In genomic region chr16:87552907-87553691, GRCm38 (mm10) we compare ENCODE assay signal across 8 mouse cellular contexts. TPM values are rescaled to one million over a fixed set of nuclear protein-coding genes. Genes with fewer than 3 reads are reported as not detected.
DNase-seq lines count a peak whose midpoint lies in the region; ATAC-seq lines count a peak whose summit lies in the region.

TSS of gene Map3k7cl (plus strand) at chr16:87553330.

- no peak within 1 kb of the TSS for H3K4me2 ChIP-seq in embryonic facial prominence, embryonic 11.5 days (ENCODE audit: low read depth, low read length)
- H3K4me2 ChIP-seq in hindbrain, embryonic 13.5 days: no peak within 1 kb of the TSS

- no peaks in the 10 kb centered on the region for H3K9me3 ChIP-seq in embryonic facial prominence, embryonic 11.5 days (replicated peaks; ENCODE audit: control insufficient read depth, low read length)
- H3K9me3 ChIP-seq in embryonic facial prominence, embryonic 10.5 days: no peaks in the 10 kb centered on the region
- no peaks in the 10 kb centered on the region for H3K9me3 ChIP-seq in hindbrain, embryonic 13.5 days

- no peak within 1 kb of the TSS for H3K27ac ChIP-seq in embryonic facial prominence, embryonic 11.5 days (replicated peaks; ENCODE audit: low read depth, low read length)
- H3K27ac ChIP-seq in embryonic facial prominence, embryonic 10.5 days (replicated peaks): no peak within 1 kb of the TSS
- no peak within 1 kb of the TSS for H3K27ac ChIP-seq in hindbrain, embryonic 13.5 days

- ATAC-seq in embryonic facial prominence, embryonic 11.5 days (replicated peaks; ENCODE audit: insufficient number of reproducible peaks, low FRiP score, low TSS enrichment, low read depth): peak; percentile 56; the same call in 1 of the 2 replicates
- ATAC-seq in hindbrain, embryonic 13.5 days (ENCODE audit: low FRiP score): no peak

- WGBS in embryonic facial prominence, embryonic 11.5 days: 83% methylated on average over 24 of the region's 24 CpGs
- whole genome bisulfite sequencing in embryonic facial prominence, embryonic 10.5 days: 83% methylated on average over 24 of the region's 24 CpGs
- WGBS in hindbrain, embryonic 13.5 days: 81% methylated on average over 24 of the region's 24 CpGs

- intact Hi-C loops in left cerebral cortex, postnatal 25 days (cut with DNase I): no loop called here

- no peaks in the 10 kb centered on the region for H3K27me3 ChIP-seq in embryonic facial prominence, embryonic 11.5 days (ENCODE audit: control insufficient read depth, insufficient read depth, low read length)
- no peaks in the 10 kb centered on the region for H3K27me3 ChIP-seq in embryonic facial prominence, embryonic 10.5 days (replicated peaks; ENCODE audit: low read depth, poor library complexity, severe bottlenecking)
- H3K27me3 ChIP-seq in hindbrain, embryonic 13.5 days: no peaks in the 10 kb centered on the region

- no peak for DNase-seq in embryonic facial prominence, embryonic 11.5 days (ENCODE audit: low spot score)
- no peak for DNase-seq in embryonic facial prominence, embryonic 10.5 days (ENCODE audit: low spot score)
- DNase-seq in gastrocnemius, postnatal 4 days (ENCODE audit: low spot score in 2 of 2): peak in 1 of 2 experiments; percentile 37
- peak; percentile 69 to 77 for DNase-seq in kidney, adult 8-10 months
- peak; percentile 18 to 56 for DNase-seq in lung, postnatal 4 days
- no peak for DNase-seq in left cerebral cortex, postnatal 25 days (ENCODE audit: low spot score in 2 of 2)
- no peak for DNase-seq in cerebellum, postnatal 36 days

- no peaks in the 10 kb centered on the region for H3K36me3 ChIP-seq in embryonic facial prominence, embryonic 11.5 days (replicated peaks; ENCODE audit: control insufficient read depth, insufficient read depth, low read depth, low read length)
- no peaks in the 10 kb centered on the region for H3K36me3 ChIP-seq in embryonic facial prominence, embryonic 10.5 days (replicated peaks)
- no peaks in the 10 kb centered on the region for H3K36me3 ChIP-seq in hindbrain, embryonic 13.5 days

- H3K4me3 ChIP-seq in embryonic facial prominence, embryonic 11.5 days (ENCODE audit: low read depth, low read length): no peak within 1 kb of the TSS
- H3K4me3 ChIP-seq in embryonic facial prominence, embryonic 10.5 days: no peak within 1 kb of the TSS
- no peak within 1 kb of the TSS for H3K4me3 ChIP-seq in hindbrain, embryonic 13.5 days

- H3K4me1 ChIP-seq in embryonic facial prominence, embryonic 11.5 days (ENCODE audit: control insufficient read depth, insufficient read depth, low read length): no peaks in the 10 kb centered on the region
- H3K4me1 ChIP-seq in embryonic facial prominence, embryonic 10.5 days: 0 out of 2 replicates have a peak, but pooled peaks cover 3% of the 10 kb centered on the region
- no peaks in the 10 kb centered on the region for H3K4me1 ChIP-seq in hindbrain, embryonic 13.5 days (replicated peaks)

- H3K9ac ChIP-seq in embryonic facial prominence, embryonic 11.5 days (replicated peaks; ENCODE audit: low read length): no peak within 1 kb of the TSS
- H3K9ac ChIP-seq in hindbrain, embryonic 13.5 days: no peak within 1 kb of the TSS

RNA-seq across cellular contexts. Expression of gene Map3k7cl, which starts in this region (rescaled TPM):
- polyA plus RNA-seq in embryonic facial prominence, embryonic 11.5 days (2014; fragmentation: Nextera tagmentation; extraction: Ambion mirVana): not detected in 2 replicates
- polyA plus RNA-seq in embryonic facial prominence, embryonic 10.5 days (2016; fragmentation: Nextera tagmentation; extraction: Ambion mirVana): not detected in 2 replicates
- 10 to 100 TPM; 33.0 to 37.6 TPM for total RNA-seq in gastrocnemius, postnatal 4 days (2021)
- under 1 TPM; 0.32 to 0.44 TPM for total RNA-seq in left cerebral cortex, postnatal 25 days (2021)
- 0.10 TPM in 1 of 2 replicates, not detected in the other for polyA plus RNA-seq in hindbrain, embryonic 13.5 days (2015; fragmentation: Nextera tagmentation; extraction: Ambion mirVana)

Comparison
In these comparisons a context has a peak if more than half of its experiments do, and no peak if none do; other contexts are left out.
1. RNA of gene Map3k7cl (total RNA-seq): 33.0 to 37.6 TPM in gastrocnemius, postnatal 4 days; 0.32 to 0.44 TPM in left cerebral cortex, postnatal 25 days; every median in the first group is over 10 times any median in the second.
2. Peak in ATAC-seq in embryonic facial prominence, embryonic 11.5 days; RNA of the gene not detected or under 1 TPM.
3. DNase-seq: peak in kidney, adult 8-10 months (2 of 2) and lung, postnatal 4 days (2 of 2); none in embryonic facial prominence, embryonic 11.5 days (single experiment), embryonic facial prominence, embryonic 10.5 days (single experiment), left cerebral cortex, postnatal 25 days (0 of 2) and cerebellum, postnatal 36 days (0 of 2).